Mouse (Mus musculus) brown adipose tissue, adult 24 weeks (tissue): ENCODE measurements at regions not wholly inside any gene's neighbourhood (a gene's known extent, or its start where the extent isn't known, plus 50 kb on each side); places are given as distances from the start of the nearest gene placed in this dataset.

ENCODE experiments used
- H3K27ac ChIP-seq: fragments of 200-500 bp; replicated peaks from 2 replicates; pipeline ENCODE4 v1.5.1; 2012; ENCODE audit warnings: low read depth, mild to moderate bottlenecking, low read length
- H3K4me1 ChIP-seq: fragments of 200-500 bp; 2 replicates; pipeline ENCODE4 v1.6.1; 2012; ENCODE audit warnings: low read length, mixed read lengths; ENCODE audit not compliant: control insufficient read depth, insufficient read depth, insufficient read length
- H3K4me3 ChIP-seq: fragments of 200-500 bp; 2 replicates; pipeline ENCODE4 v1.5.1; 2012; ENCODE audit warnings: low read depth, mild to moderate bottlenecking, low read length, moderate library complexity; ENCODE audit not compliant: insufficient read depth

GRCm38 (mm10) chr9:115727361-115727760 lies 181.9 kb upstream of the Gadl1 start:
- Histone ChIP-seq H3K4me1 (no peaks in the 10 kb centered on the region), H3K27ac (no peak overlapping the region), H3K4me3 (no peak overlapping the region)

GRCm38 (mm10) chr9:115731557-115731956 lies 177.7 kb upstream of the Gadl1 start:
- Histone ChIP-seq H3K4me3 (no peak overlapping the region), H3K4me1 (no peaks in the 10 kb centered on the region), H3K27ac (no peak overlapping the region)

- no peak overlapping the region for H3K4me3 ChIP-seq
- H3K27ac ChIP-seq = no peak overlapping the region
- H3K4me1 ChIP-seq = no peaks in the 10 kb centered on the region
Measured at GRCm38 (mm10) chr9:115733104-115733503, 176.2 kb upstream of the Gadl1 start.

- Histone ChIP-seq H3K4me1 (no peaks in the 10 kb centered on the region), H3K27ac (no peak overlapping the region), H3K4me3 (no peak overlapping the region)
Measured at GRCm38 (mm10) chr9:115739984-115740383, 169.3 kb upstream of the Gadl1 start.

- Histone ChIP-seq H3K27ac (no peak overlapping the region), H3K4me1 (peaks cover 3% of the 10 kb centered on the region; the same call in 1 of the 2 replicates), H3K4me3 (no peak overlapping the region)
Measured at GRCm38 (mm10) chr9:115746436-115746835, 162.8 kb upstream of the Gadl1 start.

- no peaks in the 10 kb centered on the region for H3K4me1 ChIP-seq
- H3K27ac ChIP-seq = no peak overlapping the region
- no peak overlapping the region for H3K4me3 ChIP-seq
Measured at GRCm38 (mm10) chr9:115760496-115760895, 148.8 kb upstream of the Gadl1 start.

GRCm38 (mm10) chr9:115764136-115764535 lies 145.1 kb upstream of the Gadl1 start:
- no peaks in the 10 kb centered on the region for H3K4me1 ChIP-seq
- no peak overlapping the region for H3K4me3 ChIP-seq
- H3K27ac ChIP-seq = no peak overlapping the region

- H3K4me3 ChIP-seq = no peak overlapping the region
- H3K4me1 ChIP-seq = no peaks in the 10 kb centered on the region
- no peak overlapping the region for H3K27ac ChIP-seq
Measured at GRCm38 (mm10) chr9:115766471-115766870, 142.8 kb upstream of the Gadl1 start.

GRCm38 (mm10) chr9:115775112-115775511 lies 134.1 kb upstream of the Gadl1 start:
- no peaks in the 10 kb centered on the region for H3K4me1 ChIP-seq
- no peak overlapping the region for H3K4me3 ChIP-seq

GRCm38 (mm10) chr9:115775858-115776257 lies 133.4 kb upstream of the Gadl1 start:
- H3K4me1 ChIP-seq = no peaks in the 10 kb centered on the region
- H3K4me3 ChIP-seq = no peak overlapping the region
- H3K27ac ChIP-seq = no peak overlapping the region

More at GRCm38 (mm10) chr9:115775112-115775511, 134.1 kb upstream of the Gadl1 start:
- H3K27ac ChIP-seq = no peak overlapping the region

- Histone ChIP-seq H3K4me3 (no peak overlapping the region), H3K4me1 (no peaks in the 10 kb centered on the region), H3K27ac (no peak overlapping the region)
Measured at GRCm38 (mm10) chr9:115777097-115777864, 132.0 kb upstream of the Gadl1 start.

GRCm38 (mm10) chr9:115778862-115779261 lies 130.4 kb upstream of the Gadl1 start:
- no peaks in the 10 kb centered on the region for H3K4me1 ChIP-seq
- H3K27ac ChIP-seq = no peak overlapping the region
- no peak overlapping the region for H3K4me3 ChIP-seq

- H3K4me1 ChIP-seq = no peaks in the 10 kb centered on the region
- no peak overlapping the region for H3K4me3 ChIP-seq
- no peak overlapping the region for H3K27ac ChIP-seq
Measured at GRCm38 (mm10) chr9:115799330-115799729, 109.9 kb upstream of the Gadl1 start.

GRCm38 (mm10) chr9:115800624-115801023 lies 108.6 kb upstream of the Gadl1 start:
- Histone ChIP-seq H3K4me3 (no peak overlapping the region), H3K4me1 (no peaks in the 10 kb centered on the region), H3K27ac (no peak overlapping the region)

GRCm38 (mm10) chr9:115803071-115803470 lies 106.2 kb upstream of the Gadl1 start:
- H3K27ac ChIP-seq = no peak overlapping the region
- no peak overlapping the region for H3K4me3 ChIP-seq
- H3K4me1 ChIP-seq = no peaks in the 10 kb centered on the region

GRCm38 (mm10) chr9:115805224-115805623 lies 104.0 kb upstream of the Gadl1 start:
- H3K4me3 ChIP-seq = no peak overlapping the region
- no peaks in the 10 kb centered on the region for H3K4me1 ChIP-seq
- H3K27ac ChIP-seq = no peak overlapping the region
